Mouse (Mus musculus) cortical plate, adult 2 months (tissue): ENCODE measurements around the gene Kif20b. TPM values are rescaled to one million over a fixed set of nuclear protein-coding genes. Genes with fewer than 3 reads are reported as not detected.

ENCODE experiments used
- H3K27ac ChIP-seq: fragments of 200-500 bp; 2 replicates; pipeline ENCODE4 v1.5.1; 2012; ENCODE audit warnings: low read length, control low read depth, inconsistent platforms; ENCODE audit not compliant: insufficient read depth
- H3K4me1 ChIP-seq: fragments of 200-500 bp; 2 replicates; pipeline ENCODE4 v1.6.1; 2011; ENCODE audit warnings: low read length; ENCODE audit not compliant: control insufficient read depth, insufficient read depth
- H3K4me3 ChIP-seq: fragments of 200-500 bp; 2 replicates; pipeline ENCODE4 v1.5.1; 2011; ENCODE audit warnings: mild to moderate bottlenecking, low read length, control low read depth; ENCODE audit not compliant: insufficient read depth
- CTCF ChIP-seq: fragments of 200-500 bp; IDR thresholded peaks from 2 replicates; pipeline ENCODE4 v1.5.1; 2011; ENCODE audit warnings: mild to moderate bottlenecking, control low read depth, low read length; ENCODE audit not compliant: insufficient read depth; ENCODE audit errors: extremely low read depth
- POLR2A ChIP-seq: fragments of 200-500 bp; IDR thresholded peaks from 2 replicates; pipeline ENCODE4 v1.6.1; 2011; ENCODE audit warnings: mild to moderate bottlenecking, low read length, control low read depth; ENCODE audit not compliant: insufficient read depth; ENCODE audit errors: extremely low read depth
- polyA plus RNA-seq: library from polyadenylated mRNA; depleted of rRNA; stranded (reverse); fragments of >200 nt; gene quantifications from 2 replicates; pipeline ENCODE4 v1.2.3, GENCODE M21; 2012

Kif20b gene
- polyA plus RNA-seq, 1 experiment = 0.77 TPM

DNA sequence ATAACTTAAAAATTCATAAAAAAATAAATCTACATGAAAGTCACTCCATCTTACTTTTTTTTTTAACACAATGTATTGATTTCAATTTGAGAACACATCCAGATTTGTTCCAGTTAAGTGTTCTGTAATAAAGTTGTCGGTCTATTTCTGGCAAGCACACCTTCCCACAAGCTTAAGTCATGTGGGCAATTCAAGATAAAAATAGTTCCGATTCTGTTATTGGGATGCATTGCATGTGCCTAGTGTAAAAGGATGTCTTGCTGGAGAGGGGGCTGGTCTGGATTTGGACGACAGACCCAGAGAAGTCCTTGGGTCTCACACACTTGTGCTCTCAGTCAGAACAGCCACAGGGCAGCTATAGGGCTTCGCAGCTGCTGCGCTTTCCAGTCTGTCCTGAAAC, 15.4 kb upstream of the Kif20b start:
- TF ChIP-seq POLR2A (no peak), CTCF (no peak)
- Histone ChIP-seq H3K4me1 (no peaks in the 10 kb centered on the region), H3K27ac (no peak overlapping the region), H3K4me3 (no peak overlapping the region)

DNA sequence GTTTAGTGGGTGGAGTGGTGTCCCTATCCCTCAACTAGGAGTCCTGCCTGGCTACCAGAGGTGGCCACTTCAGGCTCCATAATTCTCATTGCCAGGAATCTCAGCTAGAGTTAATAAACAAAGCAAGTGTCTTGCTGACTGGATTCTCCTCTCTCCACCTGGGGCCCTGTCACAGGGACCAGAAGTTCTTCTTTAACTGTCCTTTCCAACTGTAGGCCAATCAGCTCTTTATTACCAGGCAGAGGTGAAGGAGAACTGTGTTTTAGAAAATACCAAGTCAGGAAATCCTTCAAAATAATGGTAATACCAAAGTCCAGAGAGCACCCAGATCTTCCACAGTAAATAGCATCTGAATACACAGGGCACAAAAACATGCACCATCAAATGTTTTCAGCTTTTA, 9.8 kb upstream of the Kif20b start:
- Histone ChIP-seq H3K4me1 (no peaks in the 10 kb centered on the region), H3K27ac (no peak overlapping the region), H3K4me3 (no peak overlapping the region)
- TF ChIP-seq POLR2A (no peak), CTCF (no peak)

DNA sequence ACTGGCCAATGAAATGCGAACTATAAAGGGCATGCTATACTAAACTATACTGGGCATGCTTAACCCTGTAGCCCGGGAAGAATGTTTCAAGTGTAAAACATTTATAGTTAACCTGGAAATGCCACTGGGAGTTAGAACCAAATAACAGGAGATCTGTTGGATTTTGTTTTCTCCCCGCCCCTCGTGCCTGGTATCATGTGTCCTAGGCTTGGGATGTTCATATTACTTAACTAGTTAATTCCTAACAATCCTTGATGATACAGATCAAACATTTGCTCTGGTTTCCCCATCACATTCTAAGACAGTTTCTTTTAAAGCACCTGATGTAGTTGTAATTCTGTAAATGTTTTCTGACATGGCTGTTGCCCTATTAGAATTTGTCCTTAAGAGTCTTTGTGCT, 2.1 kb upstream of the Kif20b start:
- Histone ChIP-seq H3K27ac (no peak overlapping the region), H3K4me3 (no peak overlapping the region), H3K4me1 (no peaks in the 10 kb centered on the region)
- TF ChIP-seq POLR2A (no peak), CTCF (no peak)

DNA sequence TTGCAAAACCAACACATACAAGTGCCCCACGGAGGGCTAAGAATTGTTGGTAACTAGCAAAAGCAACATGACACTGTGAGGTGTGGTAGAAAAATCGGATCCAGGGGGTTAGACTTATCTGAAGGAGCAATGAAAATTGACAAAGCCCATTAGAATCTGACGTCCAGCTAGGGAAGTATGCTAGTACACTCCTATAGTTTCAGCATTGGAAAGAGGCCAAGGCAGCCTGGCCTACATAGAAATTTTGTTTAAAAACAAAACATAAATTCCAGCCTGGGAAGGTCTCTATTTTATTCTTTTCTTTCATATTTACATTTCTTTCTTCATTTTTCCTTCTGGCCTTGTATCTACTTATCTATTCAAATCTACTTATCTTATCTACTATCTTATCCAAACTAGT, 1.6 kb upstream of the Kif20b start:
- H3K27ac ChIP-seq = no peak overlapping the region
- H3K4me1 ChIP-seq = no peaks in the 10 kb centered on the region
- no peak overlapping the region for H3K4me3 ChIP-seq
- TF ChIP-seq POLR2A (no peak), CTCF (no peak)

DNA sequence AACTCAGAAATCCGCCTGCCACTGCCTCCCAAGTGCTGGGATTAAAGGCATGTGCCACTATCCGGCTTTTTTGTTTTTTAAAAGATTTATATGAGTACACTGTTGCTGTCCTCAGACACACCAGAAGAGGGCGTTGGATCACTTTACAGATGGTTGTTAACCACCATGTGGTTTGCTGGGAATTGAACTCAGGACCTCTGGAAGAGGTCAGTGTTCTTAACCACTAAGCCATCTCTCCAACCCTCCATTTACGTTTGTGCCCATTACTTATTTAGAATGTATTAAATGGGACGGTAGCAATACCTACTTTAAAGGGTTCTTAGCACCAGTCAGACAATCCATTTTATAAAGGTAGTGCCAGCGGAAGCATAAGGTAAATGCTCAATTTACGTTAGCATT, 909 bp upstream of the Kif20b start:
- Histone ChIP-seq H3K4me1 (no peaks in the 10 kb centered on the region), H3K27ac (no peak overlapping the region), H3K4me3 (peak overlapping the region; percentile 73)
- TF ChIP-seq POLR2A (no peak), CTCF (no peak)

DNA sequence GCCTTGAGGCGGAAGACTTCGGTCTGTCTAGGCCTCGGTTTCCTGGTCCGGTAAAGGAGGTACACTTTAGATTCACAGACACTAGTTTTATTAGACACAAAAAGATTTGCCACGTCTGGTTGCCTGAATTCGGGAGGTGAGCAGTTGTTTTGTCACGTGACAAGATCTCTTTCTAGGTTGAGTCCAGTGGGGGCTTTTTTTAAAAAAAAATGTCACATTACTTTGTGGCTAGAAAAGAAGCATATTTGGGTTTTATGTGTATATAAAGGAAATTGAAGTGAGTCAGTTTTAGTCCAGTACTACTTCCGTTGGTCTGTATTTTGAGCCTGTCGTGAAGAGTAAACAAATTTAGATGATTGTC, 422 bp downstream of the Kif20b start:
- no peaks in the 10 kb centered on the region for H3K4me1 ChIP-seq
- TF ChIP-seq CTCF = no peak
- no peak for TF ChIP-seq POLR2A
- H3K27ac ChIP-seq = no peak overlapping the region
- H3K4me3 ChIP-seq = peak overlapping the region; percentile 73

DNA sequence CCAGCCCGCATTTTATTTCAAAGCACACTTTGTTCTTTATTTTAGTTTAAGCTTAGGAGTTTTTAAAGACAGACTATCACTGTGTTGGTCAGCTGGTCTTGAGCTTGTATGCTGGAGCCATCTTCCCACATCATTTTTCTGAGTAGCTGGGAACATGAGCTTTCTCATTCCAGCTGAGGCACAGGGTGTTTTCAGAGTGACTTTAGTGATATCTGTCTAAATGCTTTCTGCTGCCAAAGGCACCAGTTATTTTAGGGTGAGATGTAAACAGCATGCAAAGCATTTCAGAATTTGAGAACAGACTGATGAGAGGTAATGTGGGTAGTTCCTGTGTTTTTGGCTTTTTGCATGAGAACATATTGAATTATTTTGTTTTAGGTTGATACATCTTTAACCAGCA, 25.0 kb downstream of the Kif20b start:
- no peaks in the 10 kb centered on the region for H3K4me1 ChIP-seq
- TF ChIP-seq POLR2A (no peak), CTCF (no peak)
- no peak overlapping the region for H3K27ac ChIP-seq
- H3K4me3 ChIP-seq = no peak overlapping the region

DNA sequence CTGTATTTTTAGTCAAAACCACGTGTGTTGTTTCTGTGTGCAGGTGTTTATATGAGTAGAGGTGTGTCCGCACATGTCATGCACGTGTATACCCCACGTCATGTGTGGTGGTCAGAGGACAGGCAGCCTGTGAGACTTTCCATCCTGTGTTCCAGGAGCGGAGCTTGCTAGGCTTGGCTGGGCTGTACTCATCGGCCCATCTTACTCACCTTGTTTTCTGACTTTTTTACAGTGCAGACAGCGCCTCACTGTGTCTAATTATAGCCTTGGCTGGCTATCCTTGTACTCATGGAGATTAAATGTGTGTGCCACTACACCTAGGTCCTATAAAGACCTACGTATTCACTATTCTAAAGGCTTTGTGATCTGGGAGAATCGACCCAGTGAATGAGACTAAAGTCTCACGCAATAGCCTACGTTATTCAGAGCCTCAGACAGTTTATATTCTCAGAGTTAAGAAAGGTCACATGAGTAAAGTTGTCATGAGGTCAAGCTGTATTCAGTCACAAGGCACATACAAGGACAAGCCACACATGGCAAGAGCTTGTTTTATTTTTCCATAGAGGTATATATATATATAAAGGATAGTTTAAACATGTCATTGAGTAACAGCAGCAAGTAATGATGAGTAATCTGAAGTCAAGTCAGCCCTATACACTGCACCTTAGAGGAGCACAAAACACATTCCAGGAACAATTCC, 31.8 kb downstream of the Kif20b start:
- Histone ChIP-seq H3K4me3 (no peak overlapping the region), H3K27ac (no peak overlapping the region), H3K4me1 (no peaks in the 10 kb centered on the region)
- TF ChIP-seq CTCF (no peak), POLR2A (no peak)

DNA sequence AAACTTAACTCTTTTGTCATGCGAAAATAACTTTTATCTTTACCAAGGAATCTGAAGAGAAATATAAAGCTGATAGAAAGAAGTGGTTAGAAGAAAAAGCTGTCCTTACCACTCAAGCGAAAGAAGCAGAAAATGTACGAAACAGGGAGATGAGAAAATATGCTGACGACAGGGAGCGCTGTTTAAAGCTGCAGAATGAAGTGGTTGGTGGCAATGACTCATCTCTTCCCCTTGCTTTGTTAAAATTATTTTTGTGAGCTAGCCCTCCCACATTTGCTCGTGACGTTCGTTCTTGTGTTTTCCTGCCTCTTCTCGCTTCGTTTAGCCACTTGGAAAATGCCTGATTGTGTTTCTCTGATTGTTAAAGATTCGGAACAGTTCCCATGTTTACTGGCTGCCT, 37.2 kb downstream of the Kif20b start:
- H3K4me1 ChIP-seq = no peaks in the 10 kb centered on the region
- TF ChIP-seq CTCF (peak; percentile 25; the same call in 1 of the 2 replicates), POLR2A (no peak)
- no peak overlapping the region for H3K4me3 ChIP-seq
- no peak overlapping the region for H3K27ac ChIP-seq

DNA sequence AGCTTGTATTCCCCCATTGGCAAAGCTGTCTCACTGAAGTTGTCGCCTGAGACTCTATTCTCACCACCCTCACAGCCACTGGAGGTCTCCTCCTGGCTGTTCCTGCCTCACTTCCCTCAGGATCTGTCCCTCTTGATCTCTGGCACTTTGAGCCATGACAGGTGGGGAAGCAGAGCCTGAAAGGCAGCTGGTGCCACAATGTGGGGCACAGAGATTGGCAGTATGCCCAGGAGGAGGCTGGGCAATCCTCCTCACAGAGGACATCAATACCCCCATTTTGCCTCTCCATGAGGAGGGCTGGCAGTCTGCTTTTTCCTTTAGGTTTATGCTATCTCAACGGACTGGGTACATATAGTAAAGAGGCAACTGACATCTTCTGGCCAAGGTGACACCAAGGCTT, 62.6 kb downstream of the Kif20b start:
- Histone ChIP-seq H3K4me1 (no peaks in the 10 kb centered on the region), H3K4me3 (no peak overlapping the region), H3K27ac (no peak overlapping the region)
- no peak for TF ChIP-seq POLR2A
- no peak for TF ChIP-seq CTCF

DNA sequence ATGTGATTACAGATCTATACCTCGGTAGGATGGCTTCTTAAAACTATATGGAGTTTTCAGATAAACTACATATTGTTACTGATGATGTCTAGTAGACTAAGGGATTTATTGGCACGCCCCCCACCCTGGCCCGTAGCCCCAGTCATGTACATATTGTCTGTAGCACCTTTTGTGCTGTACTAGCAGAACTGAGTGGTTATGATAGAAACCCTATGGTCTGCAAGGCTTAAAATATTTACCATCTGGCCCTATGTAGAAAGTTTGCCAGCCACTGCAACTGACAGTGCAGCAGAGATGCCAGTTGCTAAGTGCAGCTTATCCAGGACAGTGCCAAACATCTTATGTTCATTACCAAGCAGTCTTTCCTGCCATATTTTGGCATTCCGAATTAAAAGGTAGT, 68.3 kb downstream of the Kif20b start:
- Histone ChIP-seq H3K27ac (no peak overlapping the region), H3K4me1 (no peaks in the 10 kb centered on the region), H3K4me3 (no peak overlapping the region)
- TF ChIP-seq CTCF = no peak
- no peak for TF ChIP-seq POLR2A
